Mouse (Mus musculus): ENCODE measurements around the gene Kifc1. TPM values are rescaled to one million over a fixed set of nuclear protein-coding genes. Genes with fewer than 3 reads are reported as not detected.
"Not testable (repeated sequence)": the region's sequence is repeated elsewhere in the genome, so short reads cannot be mapped to it uniquely, and the experiment has no call there.

Gene Kifc1
- polyA plus RNA-seq, 1 experiment: 57.3 TPM

DNA sequence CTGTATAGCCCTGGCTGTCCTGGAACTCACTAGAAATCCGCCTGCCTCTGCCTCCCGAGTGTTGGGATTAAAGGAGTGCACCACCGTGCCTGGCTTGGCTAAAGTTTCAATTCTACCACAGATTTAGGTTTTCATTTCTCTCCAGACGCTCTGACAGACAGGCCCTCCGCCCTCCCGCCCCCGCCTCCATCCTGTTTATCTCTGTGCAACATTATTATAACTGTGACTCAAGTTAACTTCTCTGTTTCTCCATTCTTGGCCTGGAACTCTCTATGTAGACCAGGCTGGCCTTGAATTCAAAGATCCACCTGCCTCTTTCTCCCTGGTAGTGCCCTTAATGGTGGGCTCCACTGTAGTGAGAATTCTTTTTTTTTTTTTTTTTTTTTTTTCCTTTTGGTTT lies 12.0 kb upstream of the Kifc1 start:
- 30% methylated on average over 7 of the region's 7 CpGs for WGBS
- Histone ChIP-seq H3K4me1 (replicated peaks; ENCODE audit: control insufficient read depth, insufficient read depth, low read length) (peaks cover 5% of the 10 kb centered on the region; the same call in 1 of the 2 replicates), H3K4me3 (ENCODE audit: control insufficient read depth, insufficient read depth, low read length) (no peak overlapping the region), H3K27ac (ENCODE audit: control insufficient read depth, insufficient read depth, low read length) (peak overlapping the region; percentile 67), H3K27me3 (ENCODE audit: control insufficient read depth, insufficient read depth, low read length) (no peaks in the 10 kb centered on the region), H3K36me3 (ENCODE audit: control insufficient read depth, insufficient read depth, low read length) (no peaks in the 10 kb centered on the region)
- TF ChIP-seq POLR2A (IDR thresholded peaks at IDR 0.05; ENCODE audit: control insufficient read depth, extremely low read depth, insufficient read depth, low read length, poor library complexity) (no peak), CTCF (IDR thresholded peaks at IDR 0.05; ENCODE audit: borderline replicate concordance, control insufficient read depth, extremely low read depth, insufficient read depth, low read length, poor library complexity) (no peak)
- no peak for DNase-seq

DNA sequence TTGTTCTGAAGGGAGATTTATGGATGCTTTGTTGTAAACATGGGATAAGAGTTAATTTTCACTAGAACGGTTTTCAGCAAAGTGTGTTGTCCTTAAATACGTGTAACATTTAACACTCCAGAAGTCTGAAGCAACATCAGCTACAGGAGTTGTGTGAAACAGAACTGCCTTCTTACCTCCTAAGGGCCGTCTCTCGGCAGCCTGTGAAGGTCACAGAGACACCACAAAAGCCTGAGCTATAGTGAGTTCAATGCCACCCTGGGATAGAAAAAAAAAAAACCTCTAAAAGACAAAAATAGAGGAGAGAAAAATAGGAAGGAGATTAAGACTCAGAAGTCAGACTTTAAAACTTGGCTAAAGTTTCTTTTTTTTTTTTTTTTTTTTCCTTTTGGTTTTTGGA lies 11.6 kb upstream of the Kifc1 start:
- peak overlapping the region; percentile 67 for H3K27ac ChIP-seq (ENCODE audit: control insufficient read depth, insufficient read depth, low read length)
- TF ChIP-seq CTCF (IDR thresholded peaks at IDR 0.05; ENCODE audit: borderline replicate concordance, control insufficient read depth, extremely low read depth, insufficient read depth, low read length, poor library complexity): no peak
- no peak for TF ChIP-seq POLR2A (IDR thresholded peaks at IDR 0.05; ENCODE audit: control insufficient read depth, extremely low read depth, insufficient read depth, low read length, poor library complexity)

DNA sequence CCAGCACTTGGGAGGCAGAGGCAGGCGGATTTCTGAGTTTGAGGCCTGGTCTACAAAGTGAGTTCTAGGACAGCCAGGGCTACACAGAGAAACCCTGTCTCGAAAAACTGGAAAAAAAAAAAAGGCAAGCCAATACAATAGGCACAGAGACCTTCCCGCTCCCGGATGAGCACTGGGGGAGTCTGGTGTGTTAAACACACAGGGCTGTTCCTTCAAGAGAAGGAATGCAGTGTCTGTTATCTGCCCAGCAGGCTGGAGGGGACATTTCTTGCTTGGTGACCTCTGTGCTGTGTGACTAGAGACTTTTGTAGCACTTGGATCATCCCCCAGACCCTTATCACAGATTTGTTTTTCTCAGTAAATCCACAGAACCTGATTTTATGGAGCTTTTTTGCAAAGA lies 11.2 kb upstream of the Kifc1 start:
- H3K4me3 ChIP-seq (ENCODE audit: control insufficient read depth, insufficient read depth, low read length): no peak overlapping the region
- H3K36me3 ChIP-seq (ENCODE audit: control insufficient read depth, insufficient read depth, low read length): no peaks in the 10 kb centered on the region
- no peak for DNase-seq
- 90% methylated on average over 4 of the region's 4 CpGs for WGBS
- no peaks in the 10 kb centered on the region for H3K27me3 ChIP-seq (ENCODE audit: control insufficient read depth, insufficient read depth, low read length)
- H3K27ac ChIP-seq (ENCODE audit: control insufficient read depth, insufficient read depth, low read length): peak overlapping the region; percentile 59
- H3K4me1 ChIP-seq (replicated peaks; ENCODE audit: control insufficient read depth, insufficient read depth, low read length): peaks cover 5% of the 10 kb centered on the region; the same call in 1 of the 2 replicates
- TF ChIP-seq CTCF (IDR thresholded peaks at IDR 0.05; ENCODE audit: borderline replicate concordance, control insufficient read depth, extremely low read depth, insufficient read depth, low read length, poor library complexity) (no peak), POLR2A (IDR thresholded peaks at IDR 0.05; ENCODE audit: control insufficient read depth, extremely low read depth, insufficient read depth, low read length, poor library complexity) (no peak)

More for the DNA sequence above, 11.6 kb upstream of the Kifc1 start:
- H3K36me3 ChIP-seq (ENCODE audit: control insufficient read depth, insufficient read depth, low read length): no peaks in the 10 kb centered on the region
- peaks cover 5% of the 10 kb centered on the region; the same call in 1 of the 2 replicates for H3K4me1 ChIP-seq (replicated peaks; ENCODE audit: control insufficient read depth, insufficient read depth, low read length)
- WGBS: 84% methylated on average over 4 of the region's 4 CpGs
- DNase-seq: no peak
- H3K27me3 ChIP-seq (ENCODE audit: control insufficient read depth, insufficient read depth, low read length): no peaks in the 10 kb centered on the region
- no peak overlapping the region for H3K4me3 ChIP-seq (ENCODE audit: control insufficient read depth, insufficient read depth, low read length)

- Histone ChIP-seq H3K27me3 (ENCODE audit: control insufficient read depth, insufficient read depth, low read length) (no peaks in the 10 kb centered on the region), H3K4me3 (ENCODE audit: control insufficient read depth, insufficient read depth, low read length) (no peak overlapping the region), H3K4me1 (replicated peaks; ENCODE audit: control insufficient read depth, insufficient read depth, low read length) (peaks cover 5% of the 10 kb centered on the region; the same call in 1 of the 2 replicates), H3K36me3 (ENCODE audit: control insufficient read depth, insufficient read depth, low read length) (no peaks in the 10 kb centered on the region), H3K27ac (ENCODE audit: control insufficient read depth, insufficient read depth, low read length) (no peak overlapping the region)
- TF ChIP-seq CTCF (IDR thresholded peaks at IDR 0.05; ENCODE audit: borderline replicate concordance, control insufficient read depth, extremely low read depth, insufficient read depth, low read length, poor library complexity) (no peak), POLR2A (IDR thresholded peaks at IDR 0.05; ENCODE audit: control insufficient read depth, extremely low read depth, insufficient read depth, low read length, poor library complexity) (no peak)
- DNase-seq: no peak
- WGBS: 95% methylated on average over 4 of the region's 4 CpGs
Observed at GRCm38 (mm10) chr17:33900989-33901314, 10.5 kb upstream of the Kifc1 start.

- TF ChIP-seq POLR2A (IDR thresholded peaks at IDR 0.05; ENCODE audit: control insufficient read depth, extremely low read depth, insufficient read depth, low read length, poor library complexity) (no peak), CTCF (IDR thresholded peaks at IDR 0.05; ENCODE audit: borderline replicate concordance, control insufficient read depth, extremely low read depth, insufficient read depth, low read length, poor library complexity) (no peak)
- Histone ChIP-seq H3K27me3 (ENCODE audit: control insufficient read depth, insufficient read depth, low read length) (no peaks in the 10 kb centered on the region), H3K4me1 (replicated peaks; ENCODE audit: control insufficient read depth, insufficient read depth, low read length) (peaks cover 5% of the 10 kb centered on the region; the same call in 1 of the 2 replicates), H3K27ac (ENCODE audit: control insufficient read depth, insufficient read depth, low read length) (no peak overlapping the region), H3K4me3 (ENCODE audit: control insufficient read depth, insufficient read depth, low read length) (no peak overlapping the region), H3K36me3 (ENCODE audit: control insufficient read depth, insufficient read depth, low read length) (no peaks in the 10 kb centered on the region)
- no peak for DNase-seq
- 85% methylated on average over 7 of the region's 7 CpGs for WGBS
Observed at GRCm38 (mm10) chr17:33900281-33900988, 10.0 kb upstream of the Kifc1 start.

GRCm38 (mm10) chr17:33899642-33900041 lies 9.2 kb upstream of the Kifc1 start:
- Histone ChIP-seq H3K36me3 (ENCODE audit: control insufficient read depth, insufficient read depth, low read length) (no peaks in the 10 kb centered on the region), H3K27ac (ENCODE audit: control insufficient read depth, insufficient read depth, low read length) (no peak overlapping the region), H3K4me3 (ENCODE audit: control insufficient read depth, insufficient read depth, low read length) (no peak overlapping the region), H3K27me3 (ENCODE audit: control insufficient read depth, insufficient read depth, low read length) (no peaks in the 10 kb centered on the region), H3K4me1 (replicated peaks; ENCODE audit: control insufficient read depth, insufficient read depth, low read length) (peaks cover 5% of the 10 kb centered on the region; the same call in 1 of the 2 replicates)
- no peak for DNase-seq
- WGBS: 31% methylated on average over 4 of the region's 4 CpGs
- TF ChIP-seq CTCF (IDR thresholded peaks at IDR 0.05; ENCODE audit: borderline replicate concordance, control insufficient read depth, extremely low read depth, insufficient read depth, low read length, poor library complexity) (no peak), POLR2A (IDR thresholded peaks at IDR 0.05; ENCODE audit: control insufficient read depth, extremely low read depth, insufficient read depth, low read length, poor library complexity) (no peak)

- not testable (repeated sequence) for H3K4me1 ChIP-seq (replicated peaks; ENCODE audit: control insufficient read depth, insufficient read depth, low read length); H3K4me3 ChIP-seq (ENCODE audit: control insufficient read depth, insufficient read depth, low read length); DNase-seq; H3K27ac ChIP-seq (ENCODE audit: control insufficient read depth, insufficient read depth, low read length); H3K27me3 ChIP-seq (ENCODE audit: control insufficient read depth, insufficient read depth, low read length); H3K36me3 ChIP-seq (ENCODE audit: control insufficient read depth, insufficient read depth, low read length)
- WGBS: 95% methylated on average over 4 of the region's 4 CpGs
Observed at GRCm38 (mm10) chr17:33898193-33898592, 7.7 kb upstream of the Kifc1 start.

Data from thymus, adult 2 months (tissue).